Mouse (Mus musculus) forebrain, embryonic 16.5 days (tissue): ENCODE data around the gene Nupr1l. TPM values are rescaled to one million over a fixed set of nuclear protein-coding genes. Genes with fewer than 3 reads are reported as not detected.

Experiments used
- ATAC-seq: fragments of 200-750 bp; cut with Nextera tagmentation; 2 replicates; pipeline ENCODE4 v1.8.0; 2017; ENCODE audit warnings: mild to moderate bottlenecking, moderate library complexity
- H3K27ac ChIP-seq: fragments of 300-500 bp; sonication (generic); 2 replicates; pipeline ENCODE4 v1.5.1; 2014; ENCODE audit warnings: low read length, control low read depth
- H3K27me3 ChIP-seq: fragments of 300-500 bp; sonication (generic); replicated peaks from 2 replicates; pipeline ENCODE4 v1.6.1; 2014; ENCODE audit warnings: low read length; ENCODE audit not compliant: control insufficient read depth, insufficient read depth
- H3K36me3 ChIP-seq: fragments of 300-500 bp; sonication (generic); 2 replicates; pipeline ENCODE4 v1.6.1; 2014; ENCODE audit not compliant: control insufficient read depth, insufficient read depth
- H3K4me1 ChIP-seq: fragments of 300-500 bp; sonication (generic); replicated peaks from 2 replicates; pipeline ENCODE4 v1.6.1; 2014; ENCODE audit warnings: low read length; ENCODE audit not compliant: control insufficient read depth, insufficient read depth
- H3K4me2 ChIP-seq: fragments of 300-500 bp; sonication (generic); 2 replicates; pipeline ENCODE4 v1.6.1; 2014; ENCODE audit warnings: mild to moderate bottlenecking, low read length, control low read depth
- H3K4me3 ChIP-seq: fragments of 300-500 bp; sonication (generic); replicated peaks from 2 replicates; pipeline ENCODE4 v1.5.1; 2014; ENCODE audit warnings: mild to moderate bottlenecking, low read length, control low read depth
- H3K9ac ChIP-seq: fragments of 300-500 bp; sonication (generic); replicated peaks from 2 replicates; pipeline ENCODE4 v1.6.1; 2014; ENCODE audit warnings: low read depth, low read length, control low read depth
- H3K9me3 ChIP-seq: fragments of 300-500 bp; sonication (generic); 2 replicates; pipeline ENCODE4 v1.6.1; 2016; ENCODE audit warnings: low read length; ENCODE audit not compliant: control insufficient read depth
- WGBS: fragments of 180-500 bp; shearing (Covaris S2); extraction: QIAGEN DNeasy Blood & Tissue Kit; methylation state at CpG from one replicate; pipeline ENCODE4 v1.1.7; 2014; 5-methylcytosine and 5-hydroxymethylcytosine counted together
- polyA plus RNA-seq: library from polyadenylated mRNA; unstranded; fragments of >200 nt; fragmentation: Nextera tagmentation; extraction: Ambion mirVana; gene quantifications from 2 replicates; pipeline ENCODE4 v1.2.1, GENCODE M21; 2015

Nupr1l gene
- 4.1 and 5.1 TPM in 2 replicates for polyA plus RNA-seq

DNA sequence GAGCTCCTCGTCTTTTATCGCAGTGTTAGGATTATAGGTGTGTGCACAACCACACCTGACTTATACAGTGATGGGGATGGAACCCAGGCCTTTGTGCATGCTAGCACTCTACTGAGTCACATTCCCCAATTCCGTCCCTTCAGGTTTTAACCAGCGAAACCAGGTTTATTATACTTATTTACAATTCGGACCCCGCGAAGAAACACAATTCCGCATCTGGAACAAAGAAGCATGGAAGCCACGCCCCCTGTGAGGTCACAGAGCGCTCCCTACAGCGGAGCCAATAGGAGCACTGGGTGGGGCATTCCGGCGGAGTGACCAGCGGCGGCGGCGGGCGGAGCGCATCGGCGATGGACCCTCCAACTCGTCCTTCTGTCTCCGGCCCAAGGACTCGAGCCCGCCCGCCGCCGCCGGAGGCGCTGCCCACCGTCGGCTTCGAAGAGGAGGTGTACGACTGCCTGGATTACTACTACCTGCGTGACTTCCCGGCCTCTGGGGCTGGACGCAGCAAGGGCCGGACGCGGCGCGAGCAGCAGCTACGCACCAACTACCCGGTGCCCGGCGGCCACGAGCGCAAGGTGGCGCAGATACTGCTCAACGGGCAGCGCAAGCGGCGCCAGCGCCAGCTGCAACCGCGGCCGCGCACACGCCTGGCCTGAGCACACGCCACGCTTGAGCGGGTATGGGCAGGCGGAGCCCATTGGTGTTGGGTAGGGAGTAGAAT is at the start of gene Nupr1l:
Gene Nupr1l (plus strand): TSS at position 299 of the 724 bp plus-strand sequence.
- peak within 1 kb of the TSS; percentile 58 for H3K4me2 ChIP-seq
- no peaks in the 10 kb centered on the region for H3K36me3 ChIP-seq
- WGBS = under 1% methylated on average over 63 of the region's 63 CpGs
- peak; percentile 97 for ATAC-seq
- no peaks in the 10 kb centered on the region for H3K9me3 ChIP-seq
- H3K9ac ChIP-seq = peak within 1 kb of the TSS; percentile 85
- H3K4me3 ChIP-seq = peak within 1 kb of the TSS; percentile 71
- no peaks in the 10 kb centered on the region for H3K27me3 ChIP-seq
- H3K27ac ChIP-seq = peak within 1 kb of the TSS; percentile 85
- peaks cover 12% of the 10 kb centered on the region for H3K4me1 ChIP-seq

DNA sequence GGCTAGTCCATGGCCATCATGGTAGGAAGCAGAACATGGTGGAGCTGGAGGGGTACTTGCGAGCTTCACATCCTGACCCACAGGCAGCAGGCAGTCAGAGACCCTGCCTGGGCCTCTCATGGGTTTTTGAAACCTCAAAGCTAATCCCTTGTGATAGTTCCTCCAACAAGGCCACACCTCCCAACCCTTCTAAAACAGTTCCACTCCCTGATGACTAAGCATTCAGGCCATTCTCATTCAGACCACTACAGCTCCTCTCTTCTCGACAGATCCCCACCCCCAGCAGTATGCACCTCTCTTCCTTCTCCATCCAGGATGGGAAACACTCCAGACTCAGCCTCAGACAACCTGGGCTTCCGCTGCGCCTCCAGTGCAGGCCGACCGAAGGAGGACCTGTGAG is 46.0 kb upstream of the Nupr1l start:
- Histone ChIP-seq H3K4me2 (no peak overlapping the region), H3K4me1 (no peaks in the 10 kb centered on the region), H3K27ac (no peak overlapping the region), H3K27me3 (no peaks in the 10 kb centered on the region), H3K9ac (no peak overlapping the region), H3K4me3 (no peak overlapping the region), H3K36me3 (peaks cover 6% of the 10 kb centered on the region; the same call in 1 of the 2 replicates), H3K9me3 (0 out of 2 replicates have a peak, but pooled peaks cover 2% of the 10 kb centered on the region)
- WGBS = 96% methylated on average over 6 of the region's 6 CpGs
- no peak for ATAC-seq

DNA sequence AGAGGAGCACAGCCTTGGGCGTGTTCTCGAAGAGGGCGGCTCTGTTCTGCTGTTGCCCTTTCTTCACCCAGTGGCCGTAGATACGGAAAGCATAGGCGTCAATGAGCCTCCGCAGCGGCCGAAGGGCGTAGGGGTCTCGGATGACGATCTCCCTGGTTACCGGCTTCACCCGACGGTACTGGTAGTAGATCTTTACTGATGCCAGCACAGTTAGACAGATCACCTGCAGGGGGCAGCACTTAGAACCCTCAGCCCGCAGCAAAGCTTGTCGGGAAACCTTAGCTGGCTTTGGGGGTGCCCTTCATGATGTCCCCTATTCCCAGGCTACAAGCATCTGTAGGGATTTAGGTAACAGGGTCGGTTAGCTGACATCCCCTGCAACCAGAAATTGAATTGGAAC is 43.9 kb upstream of the Nupr1l start:
- Histone ChIP-seq H3K4me1 (no peaks in the 10 kb centered on the region), H3K9me3 (0 out of 2 replicates have a peak, but pooled peaks cover 2% of the 10 kb centered on the region), H3K4me3 (no peak overlapping the region), H3K9ac (no peak overlapping the region), H3K27me3 (no peaks in the 10 kb centered on the region), H3K4me2 (no peak overlapping the region), H3K27ac (no peak overlapping the region), H3K36me3 (peaks cover 3% of the 10 kb centered on the region; the same call in 1 of the 2 replicates)
- ATAC-seq = no peak
- 18% methylated on average over 18 of the region's 18 CpGs for WGBS

DNA sequence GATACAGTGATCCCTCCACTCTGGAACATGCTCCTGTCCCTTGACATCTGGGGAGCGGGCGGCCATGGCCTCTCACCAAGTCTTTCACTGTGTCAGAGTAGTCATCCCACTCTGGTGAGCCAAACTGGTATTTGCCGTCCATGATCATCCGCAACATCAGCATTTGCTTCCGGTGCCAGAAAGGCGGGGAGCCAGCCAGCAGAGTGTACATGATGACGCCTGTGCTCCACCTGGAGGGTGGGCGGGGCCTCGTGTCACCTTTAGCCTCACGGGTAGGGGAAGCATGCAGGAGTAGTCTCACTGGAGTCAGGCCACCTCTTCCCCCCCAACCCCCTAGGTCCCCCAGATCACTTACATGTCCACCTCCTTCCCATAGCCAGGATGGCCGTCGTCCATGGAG is 42.5 kb upstream of the Nupr1l start:
- Histone ChIP-seq H3K27ac (no peak overlapping the region), H3K4me3 (no peak overlapping the region), H3K4me1 (no peaks in the 10 kb centered on the region), H3K36me3 (peaks cover 3% of the 10 kb centered on the region; the same call in 1 of the 2 replicates), H3K27me3 (no peaks in the 10 kb centered on the region), H3K9ac (no peak overlapping the region), H3K4me2 (no peak overlapping the region), H3K9me3 (0 out of 2 replicates have a peak, but pooled peaks cover 2% of the 10 kb centered on the region)
- no peak for ATAC-seq
- WGBS = 89% methylated on average over 12 of the region's 12 CpGs

DNA sequence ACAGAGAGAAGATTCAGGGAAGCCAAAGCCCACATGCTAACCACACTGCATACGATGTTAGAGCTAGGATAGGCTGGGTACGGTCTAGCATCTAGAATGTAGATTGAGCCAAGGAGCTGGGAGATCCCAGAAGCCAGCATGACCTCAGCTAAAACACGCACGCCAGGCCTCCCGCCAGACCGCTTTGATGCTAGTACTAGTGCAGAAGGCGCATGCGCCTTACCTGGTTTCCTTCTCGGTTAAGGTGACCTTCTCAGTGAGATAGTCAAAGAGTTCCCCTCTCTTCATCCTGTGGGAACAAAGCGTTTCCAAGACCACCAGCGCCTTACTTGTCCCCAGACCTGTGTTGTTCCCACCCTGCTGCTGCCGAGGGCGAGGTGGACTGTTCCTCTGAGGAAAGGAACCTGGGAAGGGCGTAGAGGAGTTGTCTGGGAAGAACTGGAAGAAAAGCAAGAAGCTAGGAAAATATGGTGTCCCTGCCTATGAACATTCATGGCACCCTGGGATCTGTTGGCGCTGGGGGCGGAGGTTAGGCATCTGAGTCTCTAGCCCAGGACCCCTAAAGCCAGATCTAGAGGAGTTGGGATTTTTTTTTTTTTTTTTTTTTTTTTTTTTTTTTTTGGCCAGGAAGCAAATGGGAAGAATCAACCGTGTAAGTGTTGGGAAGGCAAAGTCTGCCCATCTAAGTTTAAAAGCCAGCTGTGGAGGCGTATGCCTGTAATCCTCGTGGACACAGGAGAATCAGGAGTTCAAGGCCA is 38.9 kb upstream of the Nupr1l start:
- H3K9ac ChIP-seq = no peak overlapping the region
- WGBS = 92% methylated on average over 19 of the region's 19 CpGs
- H3K27ac ChIP-seq = no peak overlapping the region
- no peak for ATAC-seq
- H3K36me3 ChIP-seq = no peaks in the 10 kb centered on the region
- H3K27me3 ChIP-seq = no peaks in the 10 kb centered on the region
- no peaks in the 10 kb centered on the region for H3K4me1 ChIP-seq
- no peak overlapping the region for H3K4me2 ChIP-seq
- no peaks in the 10 kb centered on the region for H3K9me3 ChIP-seq
- no peak overlapping the region for H3K4me3 ChIP-seq

DNA sequence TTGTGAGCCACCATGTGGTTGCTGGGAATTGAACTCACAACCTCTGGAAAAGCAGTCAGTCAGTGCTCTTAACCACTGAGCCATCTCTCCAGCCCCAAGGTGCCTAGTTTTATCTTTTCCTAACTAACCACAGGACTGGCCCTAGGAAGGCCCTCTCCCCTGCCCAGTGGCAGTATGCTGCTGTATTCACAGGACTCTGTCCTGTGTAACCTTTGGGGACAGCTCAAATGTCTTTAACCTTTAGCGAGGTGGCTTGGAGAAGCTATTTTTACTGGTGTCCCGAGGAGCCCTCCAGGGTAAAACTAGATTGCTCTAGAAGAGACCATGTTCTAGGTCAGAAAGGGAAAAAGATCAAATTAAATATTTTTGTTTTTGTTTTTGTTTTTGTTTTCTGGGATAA is 37.1 kb upstream of the Nupr1l start:
- no peaks in the 10 kb centered on the region for H3K9me3 ChIP-seq
- H3K27me3 ChIP-seq = no peaks in the 10 kb centered on the region
- H3K4me1 ChIP-seq = no peaks in the 10 kb centered on the region
- no peak overlapping the region for H3K9ac ChIP-seq
- ATAC-seq = no peak
- no peaks in the 10 kb centered on the region for H3K36me3 ChIP-seq
- no peak overlapping the region for H3K4me2 ChIP-seq
- no peak overlapping the region for H3K27ac ChIP-seq
- WGBS = 83% methylated on average over 2 of the region's 2 CpGs
- no peak overlapping the region for H3K4me3 ChIP-seq

DNA sequence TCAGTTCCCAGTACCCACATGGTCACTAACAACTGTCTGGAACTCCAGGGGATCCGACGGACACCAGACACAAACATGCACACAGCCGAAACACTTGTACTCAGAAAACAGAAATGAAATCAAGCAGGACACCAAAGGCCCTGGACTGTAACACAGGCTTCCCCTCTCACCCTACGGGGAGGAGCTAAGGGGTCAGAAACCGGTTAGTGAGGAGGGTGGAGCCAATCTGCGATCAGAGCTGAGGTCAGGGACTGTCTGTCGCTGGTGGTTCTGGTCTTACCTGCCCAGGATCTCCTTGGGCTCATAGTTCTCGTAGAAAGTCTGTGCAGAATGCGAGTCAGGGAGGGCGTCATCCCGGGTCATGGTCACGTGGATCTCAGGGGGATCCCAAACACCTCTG is 34.4 kb upstream of the Nupr1l start:
- Histone ChIP-seq H3K27me3 (no peaks in the 10 kb centered on the region), H3K4me2 (no peak overlapping the region), H3K36me3 (no peaks in the 10 kb centered on the region), H3K9me3 (no peaks in the 10 kb centered on the region), H3K9ac (no peak overlapping the region), H3K4me3 (no peak overlapping the region), H3K4me1 (no peaks in the 10 kb centered on the region), H3K27ac (no peak overlapping the region)
- WGBS = 89% methylated on average over 12 of the region's 12 CpGs
- no peak for ATAC-seq

DNA sequence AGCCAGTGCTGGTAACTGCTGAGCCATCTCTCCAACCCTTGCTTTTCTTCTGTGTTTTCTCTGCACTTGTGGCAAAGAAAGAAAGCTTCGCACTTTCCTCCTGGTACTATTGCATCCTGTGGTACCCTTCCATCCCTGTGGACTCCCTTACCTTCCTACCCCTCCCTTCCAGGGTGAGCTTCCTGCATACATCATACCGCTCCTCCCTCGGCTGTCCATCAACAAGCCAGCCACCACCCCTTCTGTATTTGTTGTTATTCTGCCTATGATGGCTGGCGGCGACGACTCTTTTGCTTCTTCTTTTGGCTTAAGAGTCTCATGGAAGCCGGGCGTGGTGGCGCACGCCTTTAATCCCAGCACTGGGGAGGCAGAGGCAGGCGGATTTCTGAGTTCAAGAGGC is 33.2 kb upstream of the Nupr1l start:
- Histone ChIP-seq H3K4me3 (no peak overlapping the region), H3K36me3 (no peaks in the 10 kb centered on the region), H3K4me1 (no peaks in the 10 kb centered on the region), H3K9me3 (no peaks in the 10 kb centered on the region), H3K27ac (no peak overlapping the region), H3K27me3 (no peaks in the 10 kb centered on the region), H3K4me2 (no peak overlapping the region), H3K9ac (no peak overlapping the region)
- no peak for ATAC-seq
- 85% methylated on average over 11 of the region's 11 CpGs for WGBS

DNA sequence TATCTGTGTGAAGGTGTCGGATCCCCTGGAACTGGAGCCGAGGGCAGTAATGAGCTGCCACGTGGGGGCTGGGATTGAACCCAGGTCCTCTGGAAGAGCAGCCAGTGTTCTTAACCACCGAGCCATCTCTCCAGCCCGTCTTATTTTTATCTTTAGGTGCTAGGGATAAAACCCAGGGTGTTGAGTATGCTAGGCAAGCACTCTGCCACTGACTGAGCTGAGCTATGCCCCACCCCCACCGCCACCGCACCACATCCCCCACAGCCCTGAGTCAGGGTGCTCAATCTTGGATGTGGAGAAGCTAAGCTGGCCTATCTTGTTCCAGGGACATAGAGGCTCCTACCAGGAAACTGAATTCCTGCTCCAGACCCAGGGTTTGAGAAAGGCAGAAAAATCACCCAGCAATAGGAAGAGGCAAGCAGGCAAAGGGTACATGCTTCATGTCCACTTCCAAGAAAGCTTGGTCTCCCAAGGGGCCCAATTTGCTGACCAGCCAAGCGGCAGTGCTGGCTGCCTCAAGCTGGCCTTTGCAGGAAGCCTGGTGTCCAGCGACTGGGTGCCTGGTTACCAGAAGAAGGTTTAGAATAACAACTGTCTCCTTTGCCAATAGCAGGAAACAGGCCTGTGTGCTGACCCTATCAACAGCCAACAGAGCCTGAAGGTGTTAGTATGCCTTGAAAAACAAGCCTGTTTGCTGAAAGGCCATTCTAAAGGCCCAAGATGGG is 30.4 kb upstream of the Nupr1l start:
- WGBS = 84% methylated on average over 9 of the region's 9 CpGs
- Histone ChIP-seq H3K9ac (no peak overlapping the region), H3K27ac (no peak overlapping the region), H3K4me1 (no peaks in the 10 kb centered on the region), H3K4me2 (no peak overlapping the region), H3K36me3 (peaks cover 17% of the 10 kb centered on the region), H3K4me3 (no peak overlapping the region), H3K9me3 (no peaks in the 10 kb centered on the region), H3K27me3 (no peaks in the 10 kb centered on the region)
- ATAC-seq = no peak
